Mouse (Mus musculus) kidney, adult 2 months (tissue): Measurements from ENCODE around the gene Id1.

Experiments used
- CTCF ChIP-seq: fragments of 200-500 bp; conservative IDR thresholded peaks from 2 replicates; pipeline ENCODE4 v1.5.1; 2011; ENCODE audit warnings: low read depth, mild to moderate bottlenecking, control low read depth, low read length, moderate library complexity, mixed read lengths; ENCODE audit not compliant: insufficient read depth, insufficient read length
- POLR2A ChIP-seq: fragments of 200-500 bp; IDR thresholded peaks from one replicate; pipeline ENCODE4 v1.6.1; 2011; ENCODE audit warnings: low read depth, low read length, control low read depth

DNA sequence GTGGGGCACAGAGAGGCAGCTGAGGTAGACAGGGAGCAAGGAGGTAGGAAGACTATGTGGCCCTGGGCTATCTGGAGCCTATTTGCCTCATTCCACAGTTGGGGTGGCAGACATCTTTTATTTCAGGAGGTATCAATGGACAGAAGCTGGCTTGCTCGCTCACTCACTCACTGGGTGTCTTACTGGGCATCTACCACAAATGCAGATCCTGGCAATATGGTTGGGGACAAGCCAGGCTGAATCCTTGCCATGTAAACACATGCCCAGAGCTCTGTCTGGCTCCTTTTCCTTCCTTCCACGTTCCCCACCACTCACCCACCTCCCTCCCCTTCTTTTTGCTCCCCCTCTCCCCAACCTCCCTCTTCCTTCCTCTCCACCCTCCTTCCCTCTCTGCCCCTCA, 21.4 kb downstream of the Id1 start:
- TF ChIP-seq POLR2A (no peak), CTCF (no peak)
